ENCODE assay signal across 11 mouse cellular contexts in the genomic region with DNA sequence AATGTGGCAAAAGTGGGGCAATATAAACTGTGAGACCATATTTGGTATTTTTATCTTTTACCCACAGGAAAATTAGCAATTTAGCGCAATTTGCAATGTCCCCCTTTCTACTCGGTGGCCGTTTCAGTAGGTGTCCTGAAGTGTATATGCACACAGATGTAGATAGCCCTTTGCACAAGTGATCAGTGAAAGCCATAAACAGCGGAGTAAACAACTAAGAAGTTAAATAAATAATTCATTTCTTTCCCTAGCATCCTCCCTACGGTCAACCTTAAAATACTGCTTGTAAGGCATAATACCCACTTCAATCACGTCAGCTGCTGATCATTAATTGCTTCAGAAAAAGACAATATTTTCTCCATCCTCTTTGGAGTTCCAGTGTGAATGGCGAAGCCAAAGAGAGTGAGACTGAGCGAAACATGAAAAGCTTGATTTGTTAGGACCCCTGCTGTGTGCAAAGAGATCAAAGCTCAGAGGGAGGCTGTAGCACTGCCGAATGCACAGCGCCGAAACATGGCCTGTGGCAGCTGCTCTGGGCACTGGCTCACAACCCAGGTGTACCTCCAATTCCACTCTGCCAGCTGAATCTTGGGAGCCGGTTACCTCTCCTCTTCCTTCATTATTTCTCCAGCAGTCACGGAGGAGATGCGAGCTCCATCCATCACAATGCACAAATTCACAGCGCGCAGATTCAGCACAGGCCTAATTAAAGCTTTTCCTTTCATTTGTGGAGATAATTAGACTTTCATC.
DNase-seq lines count a peak whose midpoint lies in the region; ATAC-seq and TF ChIP-seq lines count a peak whose summit lies in the region.
"Had no signal": no experiment of that assay in that cellular context is flagged by ENCODE, and none has a peak within 500 bp of the region (broad histone marks: within the 10 kb centered on the region; RNA-seq: fewer than 3 reads in every experiment).

No protein-coding gene starts in this region.

- H3K4me1 ChIP-seq in embryonic facial prominence, embryonic 14.5 days (ENCODE audit: control insufficient read depth, insufficient read depth, low read length), result no peaks in the 10 kb centered on the region
- H3K4me1 ChIP-seq in hindbrain, embryonic 16.5 days (ENCODE audit: control insufficient read depth, insufficient read depth, low read depth, low read length), result peaks cover 5% of the 10 kb centered on the region
- H3K4me1 ChIP-seq in midbrain, postnatal 0 days (ENCODE audit: insufficient read depth, low read length), result peaks cover 3% of the 10 kb centered on the region; the same call in 1 of the 2 replicates
- H3K4me1 ChIP-seq in heart, adult 2 months (ENCODE audit: control insufficient read depth, insufficient read depth, low read length), result no peaks in the 10 kb centered on the region
- H3K4me1 ChIP-seq in kidney, embryonic 16.5 days (ENCODE audit: insufficient read depth, low read length), result 0 out of 2 replicates have a peak, but pooled peaks cover 7% of the 10 kb centered on the region

- H3K9ac ChIP-seq in embryonic facial prominence, embryonic 14.5 days (ENCODE audit: low read depth, low read length), result no peak overlapping the region
- H3K9ac ChIP-seq in hindbrain, embryonic 16.5 days (ENCODE audit: low read depth, low read length), result peak overlapping the region; percentile 9; the same call in 1 of the 2 replicates
- H3K9ac ChIP-seq in midbrain, postnatal 0 days (replicated peaks; ENCODE audit: low read length, poor library complexity, severe bottlenecking), result no peak overlapping the region; the same call in 1 of the 2 replicates
- H3K9ac ChIP-seq in heart, adult 2 months (ENCODE audit: low read depth, low read length), result no peak overlapping the region
- H3K9ac ChIP-seq in kidney, embryonic 16.5 days (replicated peaks; ENCODE audit: low read length), result no peak overlapping the region

- TF ChIP-seq CTCF in midbrain, postnatal 0 days (IDR thresholded peaks at IDR 0.05), result no peak
- no peak for TF ChIP-seq CTCF in heart, adult 2 months (IDR thresholded peaks at IDR 0.05)

- no peaks in the 10 kb centered on the region for H3K9me3 ChIP-seq in embryonic facial prominence, embryonic 14.5 days (ENCODE audit: control insufficient read depth, low read length)
- no peaks in the 10 kb centered on the region for H3K9me3 ChIP-seq in hindbrain, embryonic 16.5 days (ENCODE audit: control insufficient read depth, low read length)
- no peaks in the 10 kb centered on the region for H3K9me3 ChIP-seq in midbrain, postnatal 0 days (ENCODE audit: low read length)
- H3K9me3 ChIP-seq in kidney, embryonic 16.5 days (ENCODE audit: low read length), result no peaks in the 10 kb centered on the region

- no peak overlapping the region for H3K4me3 ChIP-seq in embryonic facial prominence, embryonic 14.5 days (ENCODE audit: low read depth, low read length)
- peak overlapping the region; percentile 17 for H3K4me3 ChIP-seq in hindbrain, embryonic 16.5 days (ENCODE audit: low read length)
- H3K4me3 ChIP-seq in midbrain, postnatal 0 days (ENCODE audit: low read depth, low read length), result no peak overlapping the region
- H3K4me3 ChIP-seq in heart, adult 2 months, result no peak overlapping the region
- H3K4me3 ChIP-seq in kidney, embryonic 16.5 days (ENCODE audit: low read length), result no peak overlapping the region

- no peak for TF ChIP-seq EP300 in heart, adult 2 months (IDR thresholded peaks at IDR 0.05; ENCODE audit: insufficient read depth, low read depth, low read length)

- H3K27me3 ChIP-seq in embryonic facial prominence, embryonic 14.5 days (replicated peaks; ENCODE audit: control insufficient read depth, insufficient read depth, low read length), result no peaks in the 10 kb centered on the region
- no peaks in the 10 kb centered on the region for H3K27me3 ChIP-seq in hindbrain, embryonic 16.5 days (replicated peaks; ENCODE audit: control insufficient read depth, insufficient read depth, low read length)
- no peaks in the 10 kb centered on the region for H3K27me3 ChIP-seq in midbrain, postnatal 0 days (ENCODE audit: insufficient read depth, low read length)
- H3K27me3 ChIP-seq in heart, adult 2 months (ENCODE audit: control insufficient read depth, insufficient read depth, low read length), result no peaks in the 10 kb centered on the region
- no peaks in the 10 kb centered on the region for H3K27me3 ChIP-seq in kidney, embryonic 16.5 days (ENCODE audit: insufficient read depth, low read length)

- ATAC-seq in embryonic facial prominence, embryonic 14.5 days (ENCODE audit: low read depth), result peak; percentile 26; the same call in 1 of the 2 replicates
- peak; percentile 81 for ATAC-seq in hindbrain, embryonic 16.5 days
- peak; percentile 74; the same call in 1 of the 2 replicates for ATAC-seq in midbrain, postnatal 0 days (ENCODE audit: low FRiP score)
- no peak for ATAC-seq in kidney, embryonic 16.5 days (ENCODE audit: low FRiP score, low TSS enrichment)
- ATAC-seq: inflammation-experienced regulatory T-cells, adult 6 months had no signal

- H3K36me3 ChIP-seq in embryonic facial prominence, embryonic 14.5 days (ENCODE audit: control insufficient read depth, insufficient read depth, low read length), result no peaks in the 10 kb centered on the region
- no peaks in the 10 kb centered on the region for H3K36me3 ChIP-seq in hindbrain, embryonic 16.5 days (ENCODE audit: control insufficient read depth, insufficient read depth, low read length)
- H3K36me3 ChIP-seq in midbrain, postnatal 0 days (ENCODE audit: insufficient read depth, low read length), result no peaks in the 10 kb centered on the region
- no peaks in the 10 kb centered on the region for H3K36me3 ChIP-seq in heart, adult 2 months (ENCODE audit: control insufficient read depth, insufficient read depth, low read length)
- H3K36me3 ChIP-seq in kidney, embryonic 16.5 days (ENCODE audit: insufficient read depth, low read length), result no peaks in the 10 kb centered on the region

- H3K79me2 ChIP-seq in heart, adult 2 months (replicated peaks; ENCODE audit: control insufficient read depth, insufficient read depth, low read length), result no peaks in the 10 kb centered on the region

- DNase-seq in embryo, embryonic 10.5 days (ENCODE audit: low spot score), result peak; percentile 71
- DNase-seq in embryonic facial prominence, embryonic 14.5 days (ENCODE audit: low spot score), result peak; percentile 24
- peak; percentile 66 for DNase-seq in midbrain, postnatal 0 days (ENCODE audit: low spot score)
- DNase-seq in heart, adult 2 months, result no peak
- DNase-seq in Muller cell, postnatal 12 days (ENCODE audit: inconsistent ontology term), result no peak
- no peak for DNase-seq in lung, postnatal 36 days
- DNase-seq: gastrocnemius, postnatal 10 days; lung, adult 2 months had no signal

- no peak for TF ChIP-seq POLR2A in heart, adult 2 months (IDR thresholded peaks at IDR 0.05; ENCODE audit: insufficient read depth, low read depth, low read length)

- no peak overlapping the region for H3K4me2 ChIP-seq in embryonic facial prominence, embryonic 14.5 days (ENCODE audit: low read depth, low read length)
- peak overlapping the region; percentile 49 for H3K4me2 ChIP-seq in hindbrain, embryonic 16.5 days (ENCODE audit: low read length)
- peak overlapping the region; percentile 36 for H3K4me2 ChIP-seq in midbrain, postnatal 0 days (ENCODE audit: low read depth, low read length, poor library complexity, severe bottlenecking)
- no peak overlapping the region for H3K4me2 ChIP-seq in kidney, embryonic 16.5 days (replicated peaks; ENCODE audit: low read depth, low read length)

- intact Hi-C loops in heart, adult 2 months (cut with DNase I), result no loop called here

- no peak overlapping the region for H3K27ac ChIP-seq in embryonic facial prominence, embryonic 14.5 days (replicated peaks; ENCODE audit: low read depth, low read length)
- peak overlapping the region; percentile 46; the same call in 1 of the 2 replicates for H3K27ac ChIP-seq in hindbrain, embryonic 16.5 days (ENCODE audit: low read depth, low read length)
- H3K27ac ChIP-seq in midbrain, postnatal 0 days (ENCODE audit: low read depth, low read length), result 0 out of 2 replicates have a peak overlapping the region, but pooled peaks have one; percentile 7
- H3K27ac ChIP-seq in heart, adult 2 months, result no peak overlapping the region
- no peak overlapping the region for H3K27ac ChIP-seq in kidney, embryonic 16.5 days (ENCODE audit: low read length)

- 45% methylated on average over 16 of the region's 16 CpGs for WGBS in embryonic facial prominence, embryonic 14.5 days
- 19% methylated on average over 16 of the region's 16 CpGs for WGBS in hindbrain, embryonic 16.5 days
- WGBS in midbrain, postnatal 0 days, result 17% methylated on average over 16 of the region's 16 CpGs
- 68% methylated on average over 16 of the region's 16 CpGs for WGBS in heart, adult 2 months
- WGBS in kidney, embryonic 16.5 days, result 50% methylated on average over 16 of the region's 16 CpGs

Comparison
In these comparisons a context has a peak if more than half of its experiments do, and no peak if none do; other contexts are left out.
1. DNase-seq: peak in embryo, embryonic 10.5 days (single experiment), embryonic facial prominence, embryonic 14.5 days (single experiment) and midbrain, postnatal 0 days (single experiment); none in heart, adult 2 months (0 of 2), Muller cell, postnatal 12 days (single experiment) and lung, postnatal 36 days (single experiment).
2. H3K27ac ChIP-seq: peak in hindbrain, embryonic 16.5 days (single experiment) and midbrain, postnatal 0 days (single experiment); none in embryonic facial prominence, embryonic 14.5 days (single experiment), heart, adult 2 months (single experiment) and kidney, embryonic 16.5 days (single experiment).
3. H3K4me2 ChIP-seq: peak in hindbrain, embryonic 16.5 days (single experiment) and midbrain, postnatal 0 days (single experiment); none in embryonic facial prominence, embryonic 14.5 days (single experiment) and kidney, embryonic 16.5 days (single experiment).